Mouse (Mus musculus) neural tube, embryonic 11.5 days (tissue): ENCODE measurements at regions not wholly inside any gene's neighbourhood (a gene's known extent, or its start where the extent isn't known, plus 50 kb on each side); places are given as distances from the start of the nearest gene placed in this dataset.
A peak's percentile ranks its signal among the peaks of the same experiment; 100 is the strongest.

Experiments
- ATAC-seq: fragments of 200-750 bp; cut with Nextera tagmentation; 2 replicates; pipeline ENCODE4 v1.8.0; 2017; ENCODE audit warnings: moderate number of reproducible peaks, mild to moderate bottlenecking, moderate TSS enrichment, moderate library complexity; ENCODE audit not compliant: insufficient read depth, low FRiP score, low TSS enrichment
- DNase-seq: peaks from one replicate; pipeline ENCODE4 v3.0.0-alpha.2; 2015; ENCODE audit warnings: low spot score
- H3K27ac ChIP-seq: fragments of 300-500 bp; sonication (generic); 2 replicates; pipeline ENCODE4 v1.5.1; 2014; ENCODE audit warnings: low read depth, mild to moderate bottlenecking, low read length
- H3K27me3 ChIP-seq: fragments of 300-500 bp; sonication (generic); 2 replicates; pipeline ENCODE4 v1.6.1; 2014; ENCODE audit warnings: mild to moderate bottlenecking, low read length, mixed read lengths; ENCODE audit not compliant: control insufficient read depth, insufficient read depth
- H3K36me3 ChIP-seq: fragments of 300-500 bp; sonication (generic); 2 replicates; pipeline ENCODE4 v1.6.1; 2014; ENCODE audit warnings: mild to moderate bottlenecking, low read length, moderate library complexity, mixed read lengths; ENCODE audit not compliant: control insufficient read depth, insufficient read depth
- H3K4me1 ChIP-seq: fragments of 300-500 bp; sonication (generic); 2 replicates; pipeline ENCODE4 v1.6.1; 2014; ENCODE audit warnings: low read length, mixed read lengths; ENCODE audit not compliant: control insufficient read depth, insufficient read depth
- H3K4me2 ChIP-seq: fragments of 300-500 bp; sonication (generic); 2 replicates; pipeline ENCODE4 v1.6.1; 2014; ENCODE audit warnings: low read depth, mild to moderate bottlenecking, moderate library complexity
- H3K4me3 ChIP-seq: fragments of 300-500 bp; sonication (generic); 2 replicates; pipeline ENCODE4 v1.5.1; 2014; ENCODE audit warnings: low read depth, low read length
- H3K9ac ChIP-seq: fragments of 300-500 bp; sonication (generic); 2 replicates; pipeline ENCODE4 v1.6.1; 2014; ENCODE audit warnings: mild to moderate bottlenecking, low read length
- H3K9me3 ChIP-seq: fragments of 300-500 bp; sonication (generic); 2 replicates; pipeline ENCODE4 v1.6.1; 2016; ENCODE audit warnings: low read length; ENCODE audit not compliant: control insufficient read depth
- WGBS: fragments of 180-500 bp; shearing (Covaris S2); extraction: QIAGEN DNeasy Blood & Tissue Kit; methylation state at CpG from one replicate; pipeline ENCODE4 v1.1.7; 2014; 5-methylcytosine and 5-hydroxymethylcytosine counted together

DNA sequence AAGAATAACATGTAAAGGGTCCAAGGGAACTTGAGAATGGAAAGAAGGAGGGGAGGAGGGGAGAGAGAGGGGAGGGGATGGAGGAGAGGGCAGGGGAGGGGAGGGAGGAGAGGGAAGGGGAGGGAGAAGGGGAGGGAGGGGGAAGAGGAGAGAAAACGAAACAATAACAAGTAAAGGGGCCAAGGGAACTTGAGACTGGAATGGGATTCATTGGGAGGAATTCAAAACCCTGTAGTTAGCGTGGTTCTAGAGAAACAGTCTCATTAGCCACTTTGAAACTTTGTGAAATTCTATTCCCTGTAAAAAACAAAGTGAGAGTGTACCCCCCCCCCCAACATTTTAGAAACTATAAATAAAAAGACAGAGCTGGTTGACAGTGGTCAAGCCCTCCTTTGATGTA lies 342.6 kb upstream of the Clint1 start:
- ATAC-seq, result no peak

DNA sequence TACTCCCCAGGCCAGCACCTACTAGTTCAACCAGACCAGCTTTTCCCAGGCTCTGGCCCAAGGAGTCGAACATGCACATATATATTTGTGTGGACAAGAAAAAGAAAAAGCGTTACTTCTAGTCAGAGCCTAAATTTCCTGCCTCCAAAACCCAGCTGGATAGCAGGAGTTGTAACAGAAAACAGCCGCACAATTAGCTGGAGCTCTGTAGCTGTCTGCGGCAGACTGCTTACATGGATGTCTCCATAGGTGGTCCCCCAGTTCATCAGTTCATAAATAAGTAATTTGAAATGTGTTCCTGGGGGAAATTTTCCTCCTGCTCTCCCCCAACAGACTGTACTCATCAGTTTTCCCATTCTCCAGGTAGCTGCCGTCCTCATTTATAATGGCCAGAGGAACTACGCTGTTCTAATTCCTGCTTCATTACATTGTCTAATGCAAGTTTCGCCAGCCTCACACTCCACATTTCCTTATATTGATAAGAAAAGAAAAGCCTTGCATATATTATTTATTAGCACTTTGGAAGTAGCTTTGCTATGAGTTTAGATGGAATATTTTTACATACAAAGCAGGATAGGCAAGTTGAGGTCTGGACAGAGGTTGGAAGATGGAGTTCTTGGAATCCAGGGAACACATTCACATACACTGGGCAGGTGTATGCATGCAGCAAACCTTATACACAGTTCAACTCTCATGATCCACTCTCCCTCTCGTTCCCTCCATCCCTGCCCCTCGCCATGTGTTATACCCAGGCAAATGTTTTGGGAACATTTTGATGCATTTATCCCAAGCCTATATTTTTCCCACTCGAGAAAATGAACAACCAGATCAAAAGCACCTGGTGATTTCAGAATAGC lies 337.2 kb upstream of the Clint1 start:
- H3K27ac ChIP-seq, result no peak overlapping the region

More for the DNA sequence above, 342.6 kb upstream of the Clint1 start:
- H3K36me3 ChIP-seq, result no peaks in the 10 kb centered on the region
- no peaks in the 10 kb centered on the region for H3K9me3 ChIP-seq
- 31% methylated on average over 2 of the region's 2 CpGs for WGBS
- H3K27me3 ChIP-seq, result no peaks in the 10 kb centered on the region
- no peak for DNase-seq
- no peak overlapping the region for H3K27ac ChIP-seq
- no peak overlapping the region for H3K9ac ChIP-seq
- no peaks in the 10 kb centered on the region for H3K4me1 ChIP-seq
- H3K4me3 ChIP-seq, result no peak overlapping the region
- H3K4me2 ChIP-seq, result no peak overlapping the region

DNA sequence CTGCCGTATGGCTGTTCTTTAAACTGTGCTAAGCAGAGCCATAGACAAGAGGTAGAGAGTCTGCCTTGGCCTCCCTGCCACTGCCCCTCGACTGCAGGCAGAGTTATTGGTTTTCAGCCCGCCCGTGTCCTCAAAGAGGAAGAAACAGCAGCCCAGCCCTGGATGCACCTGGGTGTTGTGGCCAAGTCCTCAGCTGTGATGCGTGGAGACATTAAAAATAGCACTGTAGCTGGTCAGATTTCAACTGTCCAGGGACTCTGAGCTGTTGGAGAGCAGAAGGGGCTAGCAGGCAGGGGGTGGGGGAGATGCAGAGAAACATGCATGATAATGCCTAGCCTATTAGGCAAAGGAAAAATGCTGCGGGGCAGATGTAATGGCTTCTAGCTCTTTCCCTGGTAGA lies 327.1 kb upstream of the Clint1 start:
- H3K9me3 ChIP-seq, result no peaks in the 10 kb centered on the region
- H3K9ac ChIP-seq, result no peak overlapping the region
- H3K4me2 ChIP-seq, result no peak overlapping the region
- no peak overlapping the region for H3K4me3 ChIP-seq
- H3K27me3 ChIP-seq, result no peaks in the 10 kb centered on the region
- H3K4me1 ChIP-seq, result peaks cover 7% of the 10 kb centered on the region
- H3K27ac ChIP-seq, result peak overlapping the region; percentile 70
- no peak for DNase-seq
- 46% methylated on average over 6 of the region's 6 CpGs for WGBS
- no peaks in the 10 kb centered on the region for H3K36me3 ChIP-seq
- no peak for ATAC-seq

More for the DNA sequence above, 337.2 kb upstream of the Clint1 start:
- WGBS, result 56% methylated on average over 10 of the region's 10 CpGs
- no peak for DNase-seq
- Histone ChIP-seq H3K36me3 (no peaks in the 10 kb centered on the region), H3K4me3 (no peak overlapping the region), H3K9me3 (no peaks in the 10 kb centered on the region), H3K4me2 (no peak overlapping the region), H3K4me1 (no peaks in the 10 kb centered on the region), H3K9ac (no peak overlapping the region), H3K27me3 (no peaks in the 10 kb centered on the region)
- ATAC-seq, result no peak

DNA sequence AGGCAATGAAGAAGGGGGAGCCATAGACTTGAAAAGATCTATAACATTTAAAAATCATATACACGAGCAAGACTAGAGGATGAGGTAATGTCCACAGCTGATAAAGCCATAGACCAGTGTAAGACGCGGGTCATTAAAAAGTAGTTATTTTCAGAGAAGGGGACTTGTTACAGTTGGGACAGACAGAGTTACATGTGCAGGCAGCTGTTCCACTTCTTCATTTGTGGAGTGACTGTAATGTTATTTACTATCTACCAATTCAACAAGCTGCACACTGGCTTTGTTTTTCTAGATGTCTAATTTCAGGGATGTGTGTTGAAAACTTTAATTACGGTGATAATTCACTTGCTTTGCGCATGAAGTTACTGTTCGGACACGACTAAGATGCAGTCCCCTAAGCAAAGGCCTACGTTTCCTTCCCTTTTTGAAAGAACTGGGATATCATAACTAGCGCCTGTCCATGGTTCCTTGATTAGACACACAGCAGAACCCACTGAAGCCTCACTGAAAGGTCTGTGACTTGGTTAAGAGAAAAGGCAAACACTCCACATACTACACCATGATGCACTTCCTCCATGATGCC lies 320.7 kb upstream of the Clint1 start:
- 89% methylated on average over 9 of the region's 9 CpGs for WGBS
- ATAC-seq, result no peak
- H3K9me3 ChIP-seq, result no peaks in the 10 kb centered on the region

DNA sequence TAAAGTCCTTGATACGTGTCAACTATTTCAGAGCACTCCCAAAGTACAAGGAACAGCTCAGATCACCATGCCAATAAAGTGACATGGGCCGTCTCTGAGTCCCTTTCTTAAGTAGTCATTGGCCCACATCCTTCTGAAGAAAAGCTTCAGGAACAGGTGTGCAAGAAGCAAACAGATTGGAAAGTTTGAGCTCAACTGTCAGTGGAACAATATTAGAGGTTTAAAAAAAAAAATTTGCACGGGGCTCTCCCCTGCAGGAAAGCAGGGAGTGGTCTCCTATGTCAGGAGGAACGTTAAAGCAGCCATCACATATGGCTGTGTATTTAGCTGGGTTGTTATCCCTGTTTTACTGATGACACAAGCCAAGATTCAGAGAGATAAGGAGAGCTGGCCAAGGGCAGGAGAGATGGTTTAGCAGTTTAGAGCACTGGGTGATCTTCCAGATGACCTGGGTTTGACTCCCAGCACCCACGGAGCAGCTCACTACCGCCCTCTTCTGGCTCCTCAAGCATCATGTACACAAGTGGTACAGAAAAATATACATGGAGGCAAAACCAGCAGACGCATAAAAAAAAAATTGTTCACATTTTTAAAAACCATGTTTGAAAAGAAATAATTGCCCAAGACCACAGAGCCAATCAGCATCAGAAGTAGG lies 318.3 kb upstream of the Clint1 start:
- H3K9ac ChIP-seq, result no peak overlapping the region
- H3K4me2 ChIP-seq, result no peak overlapping the region
- H3K27ac ChIP-seq, result no peak overlapping the region
- DNase-seq (no peak), ATAC-seq (no peak)
- H3K36me3 ChIP-seq, result no peaks in the 10 kb centered on the region
- no peaks in the 10 kb centered on the region for H3K27me3 ChIP-seq
- no peaks in the 10 kb centered on the region for H3K4me1 ChIP-seq
- WGBS, result 56% methylated on average over 7 of the region's 7 CpGs
- no peak overlapping the region for H3K4me3 ChIP-seq
- no peaks in the 10 kb centered on the region for H3K9me3 ChIP-seq

More for the DNA sequence above, 320.7 kb upstream of the Clint1 start:
- DNase-seq, result no peak
- Histone ChIP-seq H3K4me3 (no peak overlapping the region), H3K27me3 (no peaks in the 10 kb centered on the region), H3K36me3 (no peaks in the 10 kb centered on the region), H3K9ac (no peak overlapping the region), H3K27ac (no peak overlapping the region), H3K4me2 (no peak overlapping the region), H3K4me1 (no peaks in the 10 kb centered on the region)

DNA sequence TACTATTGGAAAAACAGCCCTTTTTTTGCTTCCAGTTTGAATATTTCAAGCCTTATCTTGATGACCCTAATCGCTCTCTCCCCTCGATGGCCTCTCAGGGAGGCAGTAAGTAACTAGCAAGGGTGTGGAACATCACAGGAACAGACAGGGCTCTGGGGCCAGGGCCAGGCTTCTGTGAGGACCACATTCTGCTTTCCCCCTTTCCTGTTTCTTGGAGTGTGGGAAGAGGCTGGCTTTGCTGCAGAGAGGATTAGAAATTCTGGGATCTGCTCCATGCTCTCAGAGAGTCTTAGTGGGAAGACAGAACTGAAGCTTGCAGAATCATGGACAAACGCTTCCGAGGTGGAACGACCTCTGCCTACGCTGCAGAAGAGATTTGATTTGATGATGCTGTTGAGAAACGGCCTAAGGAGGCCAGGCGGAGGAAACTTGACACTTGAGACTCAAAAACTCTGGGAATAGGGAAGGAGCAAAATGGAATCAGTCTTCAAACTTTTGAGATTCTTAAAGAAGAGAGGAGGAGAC lies 316.3 kb upstream of the Clint1 start:
- no peak overlapping the region for H3K27ac ChIP-seq

DNA sequence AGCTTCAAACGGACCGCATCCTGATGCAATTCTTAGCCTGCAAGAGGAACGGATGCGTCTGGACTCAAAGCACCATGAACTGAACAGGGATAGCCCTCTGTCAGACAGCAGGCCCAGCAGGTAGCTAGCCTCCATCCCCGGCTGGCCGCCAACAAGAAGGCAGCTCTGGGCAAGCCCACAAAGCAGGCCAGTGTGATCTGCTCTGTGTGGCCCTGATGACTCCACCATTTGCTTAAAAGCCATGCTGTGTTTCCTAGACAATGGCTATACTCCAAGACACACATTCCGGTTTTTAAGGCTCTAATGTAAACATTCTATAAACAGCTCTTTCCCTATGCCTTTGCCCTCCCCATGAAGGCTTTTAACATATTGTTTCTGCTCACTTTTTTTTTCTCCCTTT lies 313.8 kb upstream of the Clint1 start:
- no peaks in the 10 kb centered on the region for H3K9me3 ChIP-seq
- no peak overlapping the region for H3K4me2 ChIP-seq
- DNase-seq (peak; percentile 28), ATAC-seq (no peak)
- WGBS, result 44% methylated on average over 7 of the region's 7 CpGs
- H3K27ac ChIP-seq, result no peak overlapping the region
- H3K4me3 ChIP-seq, result no peak overlapping the region
- no peaks in the 10 kb centered on the region for H3K27me3 ChIP-seq
- no peaks in the 10 kb centered on the region for H3K36me3 ChIP-seq
- no peak overlapping the region for H3K9ac ChIP-seq
- H3K4me1 ChIP-seq, result no peaks in the 10 kb centered on the region

More for the DNA sequence above, 316.3 kb upstream of the Clint1 start:
- H3K27me3 ChIP-seq, result no peaks in the 10 kb centered on the region
- no peaks in the 10 kb centered on the region for H3K4me1 ChIP-seq
- ATAC-seq, result no peak
- no peaks in the 10 kb centered on the region for H3K36me3 ChIP-seq
- H3K9ac ChIP-seq, result no peak overlapping the region
- no peak for DNase-seq
- H3K9me3 ChIP-seq, result no peaks in the 10 kb centered on the region
- H3K4me3 ChIP-seq, result no peak overlapping the region
- 68% methylated on average over 8 of the region's 8 CpGs for WGBS
- no peak overlapping the region for H3K4me2 ChIP-seq

DNA sequence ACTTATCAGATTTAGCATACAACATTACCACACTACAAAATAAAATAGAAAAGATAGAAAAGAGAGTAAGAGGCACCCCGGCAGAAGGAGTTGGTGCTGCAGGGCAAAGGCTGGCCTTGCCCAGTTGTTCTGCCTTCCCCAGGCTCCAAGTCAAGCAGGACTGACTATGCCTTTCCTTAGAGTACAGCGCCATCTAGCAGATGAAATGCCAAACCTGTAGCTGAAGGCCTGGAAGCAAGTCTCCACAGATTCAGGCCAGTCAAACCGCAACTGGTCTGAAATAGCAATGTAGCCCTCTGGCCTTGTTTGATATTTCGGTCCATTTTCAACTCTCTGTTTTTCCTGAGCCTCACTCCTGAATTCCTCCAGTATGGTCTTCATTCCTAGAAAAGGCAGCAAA lies 312.4 kb upstream of the Clint1 start:
- Histone ChIP-seq H3K4me2 (no peak overlapping the region), H3K27ac (no peak overlapping the region), H3K4me3 (no peak overlapping the region), H3K27me3 (no peaks in the 10 kb centered on the region), H3K9me3 (no peaks in the 10 kb centered on the region), H3K9ac (no peak overlapping the region), H3K4me1 (no peaks in the 10 kb centered on the region), H3K36me3 (no peaks in the 10 kb centered on the region)
- 47% methylated on average over 4 of the region's 4 CpGs for WGBS
- no peak for ATAC-seq
- peak; percentile 75 for DNase-seq
